Mouse (Mus musculus) cerebellum, adult 2 months (tissue): ENCODE data around the gene Ccdc62. TPM values are rescaled to one million over a fixed set of nuclear protein-coding genes. Genes with fewer than 3 reads are reported as not detected.

Source experiments
- DNase-seq, 2 experiments: peaks; one replicate each; pipeline ENCODE4 v3.0.0; 2021
- H3K27ac ChIP-seq: fragments of 200-500 bp; 2 replicates; pipeline ENCODE4 v1.5.1; 2012; ENCODE audit warnings: low read length, control low read depth, inconsistent platforms; ENCODE audit not compliant: insufficient read depth
- H3K27me3 ChIP-seq: fragments of 200-500 bp; 2 replicates; pipeline ENCODE4 v1.6.1; 2012; ENCODE audit warnings: inconsistent platforms, mild to moderate bottlenecking, low read length, moderate library complexity; ENCODE audit not compliant: control insufficient read depth, insufficient read depth
- H3K4me1 ChIP-seq: fragments of 200-500 bp; 2 replicates; pipeline ENCODE4 v1.6.1; 2011; ENCODE audit warnings: low read length; ENCODE audit not compliant: control insufficient read depth, insufficient read depth
- H3K4me3 ChIP-seq: fragments of 200-500 bp; replicated peaks from 2 replicates; pipeline ENCODE3; 2011; ENCODE audit warnings: mild to moderate bottlenecking, low read depth, low read length, control low read depth; ENCODE audit not compliant: insufficient read depth
- CTCF ChIP-seq: fragments of 200-500 bp; IDR thresholded peaks from 2 replicates; pipeline ENCODE4 v1.5.1; 2011; ENCODE audit warnings: low read depth, mild to moderate bottlenecking, control low read depth, low read length, moderate library complexity, borderline replicate concordance; ENCODE audit not compliant: insufficient read depth
- POLR2A ChIP-seq: fragments of 200-500 bp; IDR thresholded peaks from 2 replicates; pipeline ENCODE4 v1.6.1; 2011; ENCODE audit warnings: low read length, control low read depth, borderline replicate concordance; ENCODE audit not compliant: insufficient read depth
- WGBS: fragments of 180-500 bp; shearing (Covaris S2); methylation state at CpG from one replicate; pipeline ENCODE4 v1.1.7; 2018; 5-methylcytosine and 5-hydroxymethylcytosine counted together
- polyA plus RNA-seq: library from polyadenylated mRNA; depleted of rRNA; stranded (reverse); fragments of >200 nt; gene quantifications from 2 replicates; pipeline ENCODE4 v1.2.3, GENCODE M21; 2012; rRNA removed

Ccdc62 gene
- polyA plus RNA-seq, 1 experiment, result 5.8 TPM

GRCm38 (mm10) chr5:124017941-124018340 lies 87.5 kb downstream of the Ccdc62 start:
- TF ChIP-seq CTCF (no peak), POLR2A (no peak)
- H3K27me3 ChIP-seq, result no peaks in the 10 kb centered on the region
- no peak overlapping the region for H3K4me3 ChIP-seq
- 28% methylated on average over 9 of the region's 9 CpGs for WGBS
- DNase-seq, result no peak
- H3K27ac ChIP-seq, result no peak overlapping the region
- peaks cover 64% of the 10 kb centered on the region for H3K4me1 ChIP-seq

DNA sequence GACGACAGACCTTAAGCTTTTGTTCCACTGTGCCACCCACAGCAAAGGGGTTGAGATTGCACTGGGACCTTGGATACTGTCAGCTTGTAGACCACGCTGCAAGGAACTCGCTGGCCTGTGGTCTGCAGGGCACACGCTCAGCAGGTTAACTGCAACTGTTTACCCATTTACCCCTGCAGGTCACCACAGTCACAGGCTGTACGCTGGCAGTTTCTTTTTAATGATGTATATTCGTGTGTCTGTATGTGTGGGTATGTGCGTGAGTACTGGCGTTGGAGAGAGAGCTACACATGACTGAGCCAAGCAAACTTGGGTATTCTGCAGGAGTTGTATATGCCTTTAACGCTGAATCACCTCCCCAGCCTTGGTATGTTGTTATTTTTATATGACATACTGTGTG lies 88.2 kb downstream of the Ccdc62 start:
- no peak overlapping the region for H3K4me3 ChIP-seq
- DNase-seq, result no peak
- H3K4me1 ChIP-seq, result peaks cover 59% of the 10 kb centered on the region
- no peak overlapping the region; the same call in 1 of the 2 replicates for H3K27ac ChIP-seq
- 71% methylated on average over 9 of the region's 9 CpGs for WGBS
- no peaks in the 10 kb centered on the region for H3K27me3 ChIP-seq
- TF ChIP-seq POLR2A, result no peak
- no peak for TF ChIP-seq CTCF

Other genes with a start within 250 kb of the Ccdc62 start
- gene Clip1, start 246.1 kb upstream of the Ccdc62 start, polyA plus RNA-seq, result 117 and 128 TPM in 2 replicates
- gene Zcchc8, start 209.6 kb upstream of the Ccdc62 start, polyA plus RNA-seq, result 60.4 and 63.5 TPM in 2 replicates
- gene Rsrc2, start 181.3 kb upstream of the Ccdc62 start, polyA plus RNA-seq, result 95.1 and 97.2 TPM in 2 replicates
- 0.33 and 0.54 TPM in 2 replicates for gene Kntc1, start 181.0 kb upstream of the Ccdc62 start, polyA plus RNA-seq
- gene Hcar2, start 65.2 kb upstream of the Ccdc62 start, polyA plus RNA-seq, result 0.07 and 0.08 TPM in 2 replicates
- gene Hcar1, start 50.7 kb upstream of the Ccdc62 start, polyA plus RNA-seq, result 0.38 and 0.73 TPM in 2 replicates
- 45.6 and 56.3 TPM in 2 replicates for gene Denr, start 23.5 kb upstream of the Ccdc62 start, polyA plus RNA-seq
- 0.67 and 1.5 TPM in 2 replicates for gene Gm43518, start 3.3 kb upstream of the Ccdc62 start, polyA plus RNA-seq
- 41.8 and 42.4 TPM in 2 replicates for gene Hip1r, start 42.9 kb downstream of the Ccdc62 start, polyA plus RNA-seq
- 41.7 and 47.5 TPM in 2 replicates for gene Vps37b, start 101.6 kb downstream of the Ccdc62 start, polyA plus RNA-seq
- 34.7 and 37.1 TPM in 2 replicates for gene Abcb9, start 165.1 kb downstream of the Ccdc62 start, polyA plus RNA-seq
- gene Ogfod2, start 181.6 kb downstream of the Ccdc62 start, polyA plus RNA-seq, result 47.2 and 52.7 TPM in 2 replicates
- gene Arl6ip4, start 185.4 kb downstream of the Ccdc62 start, polyA plus RNA-seq, result 81.6 and 91.0 TPM in 2 replicates